Mouse (Mus musculus): ENCODE results near the gene Psmb5. TPM values are rescaled to one million over a fixed set of nuclear protein-coding genes. Genes with fewer than 3 reads are reported as not detected.

Psmb5 gene
- total RNA-seq, 2 experiments from 2014 or later: 14.7 to 44.9 TPM

DNA sequence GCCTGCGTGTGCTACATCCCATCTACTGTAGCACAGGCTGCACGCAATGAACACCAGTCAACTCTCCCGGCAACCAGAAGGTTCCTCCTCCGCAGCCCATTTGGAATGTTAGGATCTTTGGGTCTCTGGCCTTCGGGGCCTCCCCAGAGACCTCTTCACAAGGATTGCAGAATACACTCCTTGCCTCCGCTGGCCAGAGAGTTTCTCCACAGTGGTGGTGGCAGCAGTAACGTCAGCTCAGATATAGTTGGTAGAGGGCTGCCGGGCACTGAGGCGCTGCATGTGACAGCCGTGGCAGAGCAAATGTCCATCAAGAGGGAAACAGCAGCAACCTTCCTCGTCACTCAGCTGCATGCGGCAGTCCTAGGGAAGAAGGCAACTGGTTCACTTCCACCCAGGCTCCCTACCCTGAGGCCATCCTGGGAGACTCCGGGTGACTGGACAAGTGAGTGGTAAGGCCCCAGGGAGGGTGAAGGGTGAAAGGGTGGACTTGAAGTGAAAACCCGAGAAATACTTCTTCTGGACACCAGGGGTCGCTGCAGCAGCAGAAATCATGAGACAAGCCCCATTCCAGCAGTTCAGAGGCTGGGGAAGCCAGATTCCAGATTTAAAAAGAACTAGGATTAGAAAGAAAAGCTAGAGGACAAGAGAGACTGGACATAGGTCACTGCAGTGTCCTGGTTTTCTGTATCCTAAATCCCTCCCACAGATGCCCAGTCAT is 49.0 kb downstream of the Psmb5 start:
- peak; percentile 68 for ATAC-seq (replicated peaks; ENCODE audit: low FRiP score, poor library complexity, severe bottlenecking)

Other genes with a start within 250 kb of the Psmb5 start
- 1.7 and 2.5 TPM in 2 replicates for gene Slc7a7, start 200.2 kb downstream of the Psmb5 start, total RNA-seq (2015; ENCODE audit: low replicate concordance)
- 1.4 and 1.9 TPM in 2 replicates for gene Slc7a7, start 200.2 kb downstream of the Psmb5 start, total RNA-seq (2017; ENCODE audit: low replicate concordance)
- gene Mrpl52, start 191.1 kb downstream of the Psmb5 start, total RNA-seq (2015; ENCODE audit: low replicate concordance): 74.6 and 93.1 TPM in 2 replicates
- 1.1 and 26.1 TPM in 2 replicates for gene Mrpl52, start 191.1 kb downstream of the Psmb5 start, total RNA-seq (2017; ENCODE audit: low replicate concordance)
- 1.8 TPM in 1 of 2 replicates, not detected in the other for gene Mmp14, start 186.4 kb downstream of the Psmb5 start, total RNA-seq (2015; ENCODE audit: low replicate concordance)
- 1.4 and 1.7 TPM in 2 replicates for gene Mmp14, start 186.4 kb downstream of the Psmb5 start, total RNA-seq (2017; ENCODE audit: low replicate concordance)
- 21.0 and 22.0 TPM in 2 replicates for gene Lrp10, start 153.9 kb downstream of the Psmb5 start, total RNA-seq (2015; ENCODE audit: low replicate concordance)
- 23.0 and 38.6 TPM in 2 replicates for gene Lrp10, start 153.9 kb downstream of the Psmb5 start, total RNA-seq (2017; ENCODE audit: low replicate concordance)
- not detected in 2 replicates for gene Rem2, start 141.9 kb downstream of the Psmb5 start, total RNA-seq (2015; ENCODE audit: low replicate concordance)
- not detected in 2 replicates for gene Rem2, start 141.9 kb downstream of the Psmb5 start, total RNA-seq (2017; ENCODE audit: low replicate concordance)
- gene Prmt5, start 100.5 kb downstream of the Psmb5 start, total RNA-seq (2015; ENCODE audit: low replicate concordance): 9.6 and 11.5 TPM in 2 replicates
- gene Prmt5, start 100.5 kb downstream of the Psmb5 start, total RNA-seq (2017; ENCODE audit: low replicate concordance): 7.4 and 8.2 TPM in 2 replicates
- 63.4 and 91.4 TPM in 2 replicates for gene Haus4, start 63.4 kb downstream of the Psmb5 start, total RNA-seq (2015; ENCODE audit: low replicate concordance)
- 43.3 and 75.6 TPM in 2 replicates for gene Haus4, start 63.4 kb downstream of the Psmb5 start, total RNA-seq (2017; ENCODE audit: low replicate concordance)
- 2.5 TPM in 1 of 2 replicates, not detected in the other for gene Ajuba, start 40.5 kb downstream of the Psmb5 start, total RNA-seq (2015; ENCODE audit: low replicate concordance)
- not detected in 2 replicates for gene Ajuba, start 40.5 kb downstream of the Psmb5 start, total RNA-seq (2017; ENCODE audit: low replicate concordance)
- gene 4931414P19Rik, start 12.0 kb downstream of the Psmb5 start, total RNA-seq (2015; ENCODE audit: low replicate concordance): 1.3 and 14.1 TPM in 2 replicates
- 2.2 and 4.7 TPM in 2 replicates for gene 4931414P19Rik, start 12.0 kb downstream of the Psmb5 start, total RNA-seq (2017; ENCODE audit: low replicate concordance)
- not detected in 2 replicates for gene Psmb11, start 3.4 kb upstream of the Psmb5 start, total RNA-seq (2015; ENCODE audit: low replicate concordance)
- not detected in 2 replicates for gene Psmb11, start 3.4 kb upstream of the Psmb5 start, total RNA-seq (2017; ENCODE audit: low replicate concordance)
- gene Gm17606, start 22.9 kb upstream of the Psmb5 start, total RNA-seq (2015; ENCODE audit: low replicate concordance): not detected in 2 replicates
- gene Gm17606, start 22.9 kb upstream of the Psmb5 start, total RNA-seq (2017; ENCODE audit: low replicate concordance): not detected in 2 replicates
- gene Cdh24, start 23.3 kb upstream of the Psmb5 start, total RNA-seq (2015; ENCODE audit: low replicate concordance): 1.4 and 2.1 TPM in 2 replicates
- gene Cdh24, start 23.3 kb upstream of the Psmb5 start, total RNA-seq (2017; ENCODE audit: low replicate concordance): 2.8 and 14.1 TPM in 2 replicates
- 45.7 and 46.9 TPM in 2 replicates for gene 1700123O20Rik, start 68.2 kb upstream of the Psmb5 start, total RNA-seq (2015; ENCODE audit: low replicate concordance)
- 16.3 and 29.4 TPM in 2 replicates for gene 1700123O20Rik, start 68.2 kb upstream of the Psmb5 start, total RNA-seq (2017; ENCODE audit: low replicate concordance)
- gene Acin1, start 68.9 kb upstream of the Psmb5 start, total RNA-seq (2015; ENCODE audit: low replicate concordance): 153 and 270 TPM in 2 replicates
- gene Acin1, start 68.9 kb upstream of the Psmb5 start, total RNA-seq (2017; ENCODE audit: low replicate concordance): 381 and 431 TPM in 2 replicates
- gene Gm29776, start 80.8 kb upstream of the Psmb5 start, total RNA-seq (2015; ENCODE audit: low replicate concordance): not detected in 2 replicates
- gene Gm29776, start 80.8 kb upstream of the Psmb5 start, total RNA-seq (2017; ENCODE audit: low replicate concordance): not detected in 2 replicates
- 14.7 and 25.9 TPM in 2 replicates for gene Cebpe, start 94.2 kb upstream of the Psmb5 start, total RNA-seq (2015; ENCODE audit: low replicate concordance)
- 9.4 and 12.4 TPM in 2 replicates for gene Cebpe, start 94.2 kb upstream of the Psmb5 start, total RNA-seq (2017; ENCODE audit: low replicate concordance)
- 7.1 and 11.9 TPM in 2 replicates for gene Slc7a8, start 163.9 kb upstream of the Psmb5 start, total RNA-seq (2015; ENCODE audit: low replicate concordance)
- gene Slc7a8, start 163.9 kb upstream of the Psmb5 start, total RNA-seq (2017; ENCODE audit: low replicate concordance): 2.6 and 3.0 TPM in 2 replicates
- not detected in 2 replicates for gene Rnf212b, start 196.1 kb upstream of the Psmb5 start, total RNA-seq (2015; ENCODE audit: low replicate concordance)
- not detected in 2 replicates for gene Rnf212b, start 196.1 kb upstream of the Psmb5 start, total RNA-seq (2017; ENCODE audit: low replicate concordance)